Mouse (Mus musculus) heart, adult 2 months (tissue): ENCODE results near the gene Ddx42. TPM values are rescaled to one million over a fixed set of nuclear protein-coding genes. Genes with fewer than 3 reads are reported as not detected.
"Not testable (repeated sequence)": the region's sequence is repeated elsewhere in the genome, so short reads cannot be mapped to it uniquely, and the experiment has no call there.

Experiments used
- DNase-seq, 2 experiments: peaks; one replicate each; pipeline ENCODE4 v3.0.0; 2021
- H3K27ac ChIP-seq: fragments of 200-600 bp; 2 replicates; pipeline ENCODE4 v1.8.1; 2022
- H3K27me3 ChIP-seq: fragments of 200-500 bp; 2 replicates; pipeline ENCODE4 v1.6.1; 2012; ENCODE audit warnings: mild to moderate bottlenecking, low read length, inconsistent platforms, mixed read lengths; ENCODE audit not compliant: control insufficient read depth, insufficient read depth
- H3K36me3 ChIP-seq: fragments of 200-500 bp; 2 replicates; pipeline ENCODE4 v1.6.1; 2012; ENCODE audit warnings: low read length, inconsistent platforms; ENCODE audit not compliant: control insufficient read depth, insufficient read depth
- H3K4me1 ChIP-seq: fragments of 200-500 bp; 2 replicates; pipeline ENCODE4 v1.6.1; 2011; ENCODE audit warnings: low read length; ENCODE audit not compliant: control insufficient read depth, insufficient read depth
- H3K4me3 ChIP-seq: fragments of 200-600 bp; 2 replicates; pipeline ENCODE4 v1.8.1; 2022
- H3K79me2 ChIP-seq: fragments of 200-500 bp; replicated peaks from 2 replicates; pipeline ENCODE4 v1.6.1; 2012; ENCODE audit warnings: mild to moderate bottlenecking, inconsistent platforms, low read length, moderate library complexity, mixed read lengths; ENCODE audit not compliant: control insufficient read depth, insufficient read depth
- H3K9ac ChIP-seq: fragments of 200-500 bp; 2 replicates; pipeline ENCODE4 v1.6.1; 2012; ENCODE audit warnings: low read depth, mild to moderate bottlenecking, control low read depth, inconsistent platforms, low read length, mixed read lengths
- CTCF ChIP-seq: fragments of 200-600 bp; IDR thresholded peaks from 2 replicates; pipeline ENCODE4 v1.8.1; 2022; ENCODE audit warnings: antibody characterized with exemption, mild to moderate bottlenecking, moderate library complexity
- EP300 ChIP-seq: fragments of 200-500 bp; IDR thresholded peaks from 2 replicates; pipeline ENCODE4 v1.6.1; 2011; ENCODE audit warnings: low read depth, low read length, control low read depth; ENCODE audit not compliant: insufficient read depth
- POLR2A ChIP-seq: fragments of 200-500 bp; IDR thresholded peaks from 2 replicates; pipeline ENCODE4 v1.6.1; 2011; ENCODE audit warnings: mild to moderate bottlenecking, low read depth, low read length, control low read depth; ENCODE audit not compliant: insufficient read depth
- WGBS: fragments of 180-500 bp; shearing (Covaris S2); methylation state at CpG from one replicate; pipeline ENCODE4 v1.1.7; 2018; 5-methylcytosine and 5-hydroxymethylcytosine counted together
- intact Hi-C: fragments of 180-260 bp; cut with DNase I; formaldehyde crosslinking; loops from one replicate; pipeline ENCODE4 v1.15.1; 2025
- polyA plus RNA-seq: library from polyadenylated mRNA; depleted of rRNA; stranded (reverse); fragments of >200 nt; gene quantifications from 2 replicates; pipeline ENCODE4 v1.2.3, GENCODE M21; 2012
- total RNA-seq, 2 experiments: library from RNA; stranded (reverse); gene quantifications; 2 replicates each; pipeline ENCODE4 v1.2.3; 2021

Gene Ddx42
- total and polyA plus RNA-seq, 3 experiments: 6.0 to 27.5 (median 23.5) TPM

GRCm38 (mm10) chr11:106195341-106195740, 21.4 kb upstream of the Ddx42 start:
- Histone ChIP-seq H3K27me3 (no peaks in the 10 kb centered on the region), H3K36me3 (peaks cover 3% of the 10 kb centered on the region; the same call in 1 of the 2 replicates), H3K9ac (no peak overlapping the region), H3K4me1 (peaks cover 4% of the 10 kb centered on the region; the same call in 1 of the 2 replicates), H3K4me3 (no peak overlapping the region), H3K79me2 (0 out of 2 replicates have a peak, but pooled peaks cover 2% of the 10 kb centered on the region), H3K27ac (no peak overlapping the region)
- no peak for TF ChIP-seq POLR2A
- TF ChIP-seq EP300: no peak
- TF ChIP-seq CTCF: no peak
- intact Hi-C loops: loop anchor here (10.0 kb wide), 1 partner anchor 111 kb away; the partner anchor contains the start of gene Map3k3
- DNase-seq: no peak

GRCm38 (mm10) chr11:106198277-106198676, 18.4 kb upstream of the Ddx42 start:
- 71% methylated on average over 4 of the region's 4 CpGs for WGBS
- no peak overlapping the region for H3K9ac ChIP-seq
- no peak overlapping the region for H3K27ac ChIP-seq
- no peak overlapping the region for H3K4me3 ChIP-seq
- no peak for DNase-seq
- H3K27me3 ChIP-seq: no peaks in the 10 kb centered on the region
- TF ChIP-seq CTCF (no peak), EP300 (no peak), POLR2A (no peak)
- H3K36me3 ChIP-seq: no peaks in the 10 kb centered on the region
- H3K79me2 ChIP-seq: 0 out of 2 replicates have a peak, but pooled peaks cover 2% of the 10 kb centered on the region
- intact Hi-C loops: loop anchor here (10.0 kb wide), 1 partner anchor 113 kb away; the partner anchor contains the start of gene Map3k3
- H3K4me1 ChIP-seq: no peaks in the 10 kb centered on the region

GRCm38 (mm10) chr11:106199997-106200396, 16.7 kb upstream of the Ddx42 start:
- H3K36me3 ChIP-seq, H3K27me3 ChIP-seq, H3K27ac ChIP-seq, H3K4me1 ChIP-seq, H3K9ac ChIP-seq, H3K79me2 ChIP-seq, DNase-seq, H3K4me3 ChIP-seq: not testable (repeated sequence)
- intact Hi-C loops: loop anchor here (10.0 kb wide), 1 partner anchor 115 kb away; the partner anchor contains the start of gene Map3k3
- WGBS: 93% methylated on average over 7 of the region's 7 CpGs

GRCm38 (mm10) chr11:106200756-106201155, 16.0 kb upstream of the Ddx42 start:
- no peak for TF ChIP-seq EP300
- no peaks in the 10 kb centered on the region for H3K27me3 ChIP-seq
- H3K27ac ChIP-seq: no peak overlapping the region
- DNase-seq: no peak
- 0 out of 2 replicates have a peak, but pooled peaks cover 2% of the 10 kb centered on the region for H3K79me2 ChIP-seq
- H3K9ac ChIP-seq: no peak overlapping the region
- 33% methylated on average over 6 of the region's 6 CpGs for WGBS
- intact Hi-C loops: no loop called here
- H3K4me1 ChIP-seq: no peaks in the 10 kb centered on the region
- no peaks in the 10 kb centered on the region for H3K36me3 ChIP-seq
- no peak overlapping the region for H3K4me3 ChIP-seq

GRCm38 (mm10) chr11:106201337-106202122, 15.2 kb upstream of the Ddx42 start:
- Histone ChIP-seq H3K4me1 (no peaks in the 10 kb centered on the region), H3K4me3 (no peak overlapping the region), H3K9ac (no peak overlapping the region), H3K36me3 (no peaks in the 10 kb centered on the region), H3K79me2 (0 out of 2 replicates have a peak, but pooled peaks cover 2% of the 10 kb centered on the region), H3K27ac (no peak overlapping the region), H3K27me3 (no peaks in the 10 kb centered on the region)
- WGBS: 78% methylated on average over 19 of the region's 19 CpGs
- DNase-seq: no peak
- intact Hi-C loops: no loop called here
- TF ChIP-seq EP300 (no peak), POLR2A (no peak), CTCF (no peak)

- Histone ChIP-seq H3K27me3 (no peaks in the 10 kb centered on the region), H3K4me3 (no peak within 1 kb of the TSS), H3K9ac (no peak within 1 kb of the TSS), H3K36me3 (no peaks in the 10 kb centered on the region), H3K27ac (no peak within 1 kb of the TSS), H3K79me2 (0 out of 2 replicates have a peak, but pooled peaks cover 2% of the 10 kb centered on the region), H3K4me1 (no peaks in the 10 kb centered on the region)
- TF ChIP-seq CTCF: no peak
- TF ChIP-seq EP300: no peak
- TF ChIP-seq POLR2A: no peak
- 49% methylated on average over 5 of the region's 5 CpGs for WGBS
- intact Hi-C loops: no loop called here
- DNase-seq: no peak
Measured at GRCm38 (mm10) chr11:106202123-106202465, 14.6 kb upstream of the Ddx42 start, which contains the start of gene Strada. TSS of gene Strada (minus strand) at chr11:106202168.
